Mouse (Mus musculus) liver, embryonic 11.5 days (tissue): ENCODE data around the gene Cdk12. TPM values are rescaled to one million over a fixed set of nuclear protein-coding genes. Genes with fewer than 3 reads are reported as not detected.

ENCODE experiments used
- ATAC-seq: fragments of 200-750 bp; cut with Nextera tagmentation; replicated peaks from 2 replicates; pipeline ENCODE4 v1.8.0; 2017; ENCODE audit warnings: moderate number of reproducible peaks, mild to moderate bottlenecking, moderate TSS enrichment, moderate library complexity; ENCODE audit not compliant: low FRiP score
- DNase-seq: peaks from one replicate; pipeline ENCODE4 v3.0.0-alpha.2; 2017; ENCODE audit warnings: low spot score
- H3K27ac ChIP-seq: fragments of 300-500 bp; sonication (generic); 2 replicates; pipeline ENCODE4 v1.5.1; 2014; ENCODE audit warnings: mild to moderate bottlenecking, low read depth, low read length, control low read depth
- H3K27me3 ChIP-seq: fragments of 300-500 bp; sonication (generic); replicated peaks from 2 replicates; pipeline ENCODE4 v1.6.1; 2014; ENCODE audit warnings: low read length, mixed read lengths; ENCODE audit not compliant: control insufficient read depth, insufficient read depth
- H3K36me3 ChIP-seq: fragments of 300-500 bp; sonication (generic); 2 replicates; pipeline ENCODE4 v1.6.1; 2014; ENCODE audit warnings: mild to moderate bottlenecking, low read length, moderate library complexity, mixed read lengths; ENCODE audit not compliant: control insufficient read depth, insufficient read depth
- H3K4me1 ChIP-seq: fragments of 300-500 bp; sonication (generic); replicated peaks from 2 replicates; pipeline ENCODE4 v1.6.1; 2014; ENCODE audit warnings: low read length, mixed read lengths; ENCODE audit not compliant: control insufficient read depth, insufficient read depth
- H3K4me2 ChIP-seq: fragments of 300-500 bp; sonication (generic); 2 replicates; pipeline ENCODE4 v1.6.1; 2014; ENCODE audit warnings: mild to moderate bottlenecking, control low read depth, moderate library complexity
- H3K4me3 ChIP-seq: fragments of 300-500 bp; sonication (generic); 2 replicates; pipeline ENCODE4 v1.5.1; 2014; ENCODE audit warnings: low read depth, low read length, control low read depth
- H3K9ac ChIP-seq: fragments of 300-500 bp; sonication (generic); 2 replicates; pipeline ENCODE4 v1.6.1; 2014; ENCODE audit warnings: low read depth, low read length, control low read depth
- H3K9me3 ChIP-seq: fragments of 300-500 bp; sonication (generic); 2 replicates; pipeline ENCODE4 v1.6.1; 2016; ENCODE audit warnings: low read length, inconsistent platforms, mixed read lengths; ENCODE audit not compliant: control insufficient read depth
- WGBS: fragments of 180-500 bp; shearing (Covaris S2); extraction: QIAGEN DNeasy Blood & Tissue Kit; methylation state at CpG from one replicate; pipeline ENCODE4 v1.1.7; 2014; 5-methylcytosine and 5-hydroxymethylcytosine counted together
- polyA plus RNA-seq: library from polyadenylated mRNA; unstranded; fragments of >200 nt; fragmentation: Nextera tagmentation; extraction: Ambion mirVana; gene quantifications from 2 replicates; pipeline ENCODE4 v1.2.1, GENCODE M21; 2014

Cdk12 gene
- polyA plus RNA-seq, 1 experiment from 2014 or later, result 13.5 TPM

DNA sequence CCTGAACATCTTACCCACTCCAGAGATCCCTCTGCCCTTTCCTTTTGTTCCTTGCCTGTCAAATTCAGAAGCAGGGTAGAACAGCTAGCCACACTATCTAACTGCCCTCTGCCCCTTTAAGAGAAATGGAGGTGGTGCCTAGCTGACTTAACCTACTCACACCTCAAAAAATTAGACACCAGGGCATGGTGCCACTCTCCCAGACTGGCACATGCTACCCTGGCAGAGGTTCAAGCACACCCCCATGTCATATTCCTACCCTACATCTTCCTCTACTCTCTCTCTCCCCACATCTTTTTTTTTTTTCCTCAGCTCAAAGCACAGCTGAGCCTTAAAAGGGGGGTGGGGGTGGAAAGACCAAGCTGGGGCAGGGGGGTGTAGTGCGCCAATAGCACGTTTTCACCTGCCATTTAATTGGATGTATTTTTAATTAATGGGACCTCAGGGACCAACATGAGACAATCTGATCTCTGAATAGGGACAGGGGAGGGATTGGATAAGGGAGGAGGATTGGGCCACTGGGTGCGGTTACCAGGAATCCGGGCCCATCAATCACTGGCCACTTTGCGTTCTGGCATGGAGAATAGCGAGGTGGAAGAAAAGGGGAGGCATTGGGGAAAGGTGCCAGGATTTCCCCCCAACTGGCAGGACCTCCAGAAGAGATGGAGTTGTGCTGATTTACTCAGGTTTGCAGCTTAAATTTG is 64.0 kb downstream of the Cdk12 start:
- Histone ChIP-seq H3K4me1 (no peaks in the 10 kb centered on the region), H3K27ac (no peak overlapping the region), H3K4me3 (no peak overlapping the region), H3K4me2 (no peak overlapping the region), H3K27me3 (no peaks in the 10 kb centered on the region), H3K36me3 (peaks cover 14% of the 10 kb centered on the region; the same call in 1 of the 2 replicates), H3K9ac (no peak overlapping the region), H3K9me3 (no peaks in the 10 kb centered on the region)
- ATAC-seq (no peak), DNase-seq (no peak)
- 80% methylated on average over 6 of the region's 6 CpGs for WGBS

DNA sequence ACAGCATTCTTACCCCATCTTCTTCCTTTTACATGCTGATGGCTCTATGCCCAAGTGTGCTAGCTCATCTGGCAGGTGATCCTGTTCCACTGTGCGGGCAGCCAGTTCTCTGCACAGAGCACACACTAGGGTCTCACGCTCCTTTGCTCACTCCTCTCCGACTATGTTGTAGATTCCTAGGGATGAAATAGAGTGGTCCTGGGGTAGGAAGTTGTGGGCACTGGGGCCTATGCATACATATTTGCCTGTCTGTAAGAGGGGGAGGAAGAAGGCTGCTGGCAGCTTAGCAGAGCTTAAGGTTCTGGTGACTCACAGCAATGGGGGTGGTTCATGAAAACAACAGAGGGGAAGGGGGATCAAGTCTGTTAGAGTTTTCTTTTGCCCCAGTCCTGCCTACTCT is 67.2 kb downstream of the Cdk12 start:
- ATAC-seq (no peak), DNase-seq (no peak)
- no peaks in the 10 kb centered on the region for H3K9me3 ChIP-seq
- no peak overlapping the region for H3K9ac ChIP-seq
- H3K36me3 ChIP-seq, result peaks cover 16% of the 10 kb centered on the region; the same call in 1 of the 2 replicates
- H3K4me2 ChIP-seq, result no peak overlapping the region
- no peaks in the 10 kb centered on the region for H3K4me1 ChIP-seq
- no peaks in the 10 kb centered on the region for H3K27me3 ChIP-seq
- WGBS, result 88% methylated on average over 3 of the region's 3 CpGs
- H3K27ac ChIP-seq, result no peak overlapping the region
- no peak overlapping the region for H3K4me3 ChIP-seq

DNA sequence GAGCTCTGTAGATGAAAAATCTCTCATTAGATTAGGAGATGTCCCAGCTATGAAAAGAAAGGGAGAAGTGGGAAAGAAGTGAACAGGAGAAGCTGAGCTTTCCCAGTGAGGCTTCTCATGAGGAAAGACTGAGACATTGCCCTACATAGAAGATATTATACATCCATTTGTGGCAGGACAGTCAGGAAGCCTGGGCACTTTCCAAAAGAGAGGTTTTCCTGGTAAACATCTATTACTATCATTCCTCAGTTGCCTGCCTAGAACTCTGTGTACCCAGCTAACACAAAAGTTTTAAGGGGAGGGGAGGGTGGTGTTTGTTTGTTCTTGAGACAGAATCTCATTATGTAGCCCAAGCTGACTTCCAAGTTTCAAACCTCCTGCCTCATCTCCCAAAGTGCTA is 67.6 kb downstream of the Cdk12 start:
- H3K9ac ChIP-seq, result no peak overlapping the region
- ATAC-seq (no peak), DNase-seq (no peak)
- no peaks in the 10 kb centered on the region for H3K4me1 ChIP-seq
- H3K4me3 ChIP-seq, result no peak overlapping the region
- no peaks in the 10 kb centered on the region for H3K27me3 ChIP-seq
- no peak overlapping the region for H3K27ac ChIP-seq
- H3K36me3 ChIP-seq, result peaks cover 16% of the 10 kb centered on the region; the same call in 1 of the 2 replicates
- H3K4me2 ChIP-seq, result no peak overlapping the region
- H3K9me3 ChIP-seq, result no peaks in the 10 kb centered on the region

- no peak overlapping the region for H3K27ac ChIP-seq
- no peak overlapping the region for H3K4me2 ChIP-seq
- H3K27me3 ChIP-seq, result 0 out of 2 replicates have a peak, but pooled peaks cover 5% of the 10 kb centered on the region
- no peak overlapping the region for H3K4me3 ChIP-seq
- H3K36me3 ChIP-seq, result no peaks in the 10 kb centered on the region
- no peak overlapping the region for H3K9ac ChIP-seq
- H3K9me3 ChIP-seq, result no peaks in the 10 kb centered on the region
- no peak for DNase-seq
- no peak for ATAC-seq
- WGBS, result 46% methylated on average over 9 of the region's 9 CpGs
- H3K4me1 ChIP-seq, result no peaks in the 10 kb centered on the region
Observed at GRCm38 (mm10) chr11:98283740-98284139, 80.9 kb downstream of the Cdk12 start.

GRCm38 (mm10) chr11:98284230-98284629 is 81.4 kb downstream of the Cdk12 start:
- Histone ChIP-seq H3K9me3 (no peaks in the 10 kb centered on the region), H3K4me2 (peak overlapping the region; percentile 24), H3K9ac (no peak overlapping the region), H3K36me3 (no peaks in the 10 kb centered on the region), H3K4me3 (no peak overlapping the region), H3K27me3 (peaks cover 8% of the 10 kb centered on the region), H3K4me1 (no peaks in the 10 kb centered on the region), H3K27ac (no peak overlapping the region)
- DNase-seq, result no peak
- ATAC-seq, result no peak
- WGBS, result 3% methylated on average over 16 of the region's 17 CpGs

DNA sequence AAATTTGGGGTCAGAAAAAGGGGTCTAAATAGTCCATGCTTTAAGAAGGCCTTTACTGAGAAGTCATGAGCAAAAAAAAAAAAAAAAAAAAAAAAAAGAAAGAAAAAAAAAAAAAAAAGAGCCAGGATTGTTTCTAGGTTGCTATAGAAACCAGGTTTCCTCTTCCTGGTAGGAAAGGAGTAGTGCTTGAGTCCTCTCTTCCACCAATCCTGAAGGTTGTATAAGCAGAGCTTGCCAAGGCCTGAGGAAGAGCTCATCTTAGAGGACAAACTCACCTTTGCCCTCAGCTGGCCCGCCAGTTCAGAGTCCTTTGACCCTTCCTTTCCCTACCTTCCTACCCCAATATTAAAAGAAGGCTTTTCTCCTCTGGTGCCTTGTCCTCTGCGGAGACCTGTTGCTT is 82.5 kb downstream of the Cdk12 start:
- Histone ChIP-seq H3K4me3 (no peak overlapping the region), H3K9me3 (no peaks in the 10 kb centered on the region), H3K27me3 (peaks cover 16% of the 10 kb centered on the region), H3K9ac (no peak overlapping the region), H3K4me1 (no peaks in the 10 kb centered on the region), H3K4me2 (no peak overlapping the region), H3K27ac (no peak overlapping the region), H3K36me3 (no peaks in the 10 kb centered on the region)
- WGBS, result 62% methylated on average over 2 of the region's 2 CpGs
- no peak for ATAC-seq
- no peak for DNase-seq

GRCm38 (mm10) chr11:98287531-98287930 is 84.7 kb downstream of the Cdk12 start:
- H3K36me3 ChIP-seq, result no peaks in the 10 kb centered on the region
- 45% methylated on average over 5 of the region's 5 CpGs for WGBS
- DNase-seq (no peak), ATAC-seq (no peak)
- no peak overlapping the region for H3K4me3 ChIP-seq
- no peaks in the 10 kb centered on the region for H3K9me3 ChIP-seq
- no peak overlapping the region for H3K4me2 ChIP-seq
- no peak overlapping the region for H3K27ac ChIP-seq
- peaks cover 21% of the 10 kb centered on the region for H3K27me3 ChIP-seq
- H3K9ac ChIP-seq, result no peak overlapping the region
- no peaks in the 10 kb centered on the region for H3K4me1 ChIP-seq

DNA sequence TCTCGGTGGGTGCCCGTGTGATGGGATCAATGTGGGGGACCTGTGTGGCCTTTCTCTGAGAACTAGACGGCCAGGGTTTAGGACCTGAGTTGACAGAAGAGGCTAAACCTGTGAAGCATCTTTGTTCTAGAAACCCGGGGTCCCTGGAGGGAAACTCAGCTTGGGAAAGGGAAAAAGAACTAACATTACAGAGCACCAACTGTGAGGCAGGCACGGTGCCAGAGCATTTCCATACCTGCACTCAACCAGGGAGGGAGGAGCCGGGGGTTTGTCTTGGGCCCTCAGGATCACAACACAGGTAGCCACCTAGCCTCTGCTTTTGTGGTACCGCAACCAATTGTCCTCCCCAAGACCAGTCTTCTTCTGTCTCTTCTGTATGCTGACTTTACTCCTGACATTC is 85.1 kb downstream of the Cdk12 start:
- H3K27ac ChIP-seq, result no peak overlapping the region
- no peak overlapping the region for H3K9ac ChIP-seq
- DNase-seq (no peak), ATAC-seq (no peak)
- H3K4me1 ChIP-seq, result no peaks in the 10 kb centered on the region
- H3K9me3 ChIP-seq, result no peaks in the 10 kb centered on the region
- no peak overlapping the region for H3K4me3 ChIP-seq
- WGBS, result 49% methylated on average over 7 of the region's 7 CpGs
- H3K36me3 ChIP-seq, result no peaks in the 10 kb centered on the region
- no peak overlapping the region for H3K4me2 ChIP-seq
- H3K27me3 ChIP-seq, result peaks cover 22% of the 10 kb centered on the region

DNA sequence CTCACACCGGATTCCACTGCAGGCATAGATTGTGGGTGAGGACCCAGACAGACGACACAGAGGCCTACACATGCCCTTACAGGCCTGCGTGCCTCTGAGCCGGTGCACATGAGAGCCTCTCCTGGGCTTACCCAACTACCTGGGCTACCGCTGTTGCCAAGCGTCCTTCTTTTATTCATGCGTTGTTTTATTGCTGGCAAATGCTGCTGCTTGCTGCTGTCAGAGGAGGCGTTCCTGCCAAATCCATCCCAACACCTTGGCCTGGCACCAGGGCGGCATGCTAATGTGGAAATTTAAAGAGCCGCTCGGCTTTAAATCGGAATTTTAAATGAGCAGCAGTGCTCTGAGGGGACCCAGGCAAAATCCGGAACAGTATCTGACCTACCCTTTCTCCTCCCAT is 87.0 kb downstream of the Cdk12 start:
- Histone ChIP-seq H3K9ac (no peak overlapping the region), H3K4me3 (no peak overlapping the region), H3K4me1 (no peaks in the 10 kb centered on the region), H3K4me2 (no peak overlapping the region), H3K27ac (no peak overlapping the region), H3K36me3 (no peaks in the 10 kb centered on the region), H3K27me3 (peaks cover 38% of the 10 kb centered on the region), H3K9me3 (no peaks in the 10 kb centered on the region)
- DNase-seq (no peak), ATAC-seq (no peak)
- 50% methylated on average over 13 of the region's 13 CpGs for WGBS
